Mouse (Mus musculus) mammary gland, adult 2 months (tissue): ENCODE results near the gene Mtrr. TPM values are rescaled to one million over a fixed set of nuclear protein-coding genes. Genes with fewer than 3 reads are reported as not detected.

Experiments
- polyA plus RNA-seq: library from polyadenylated mRNA; depleted of rRNA; stranded (reverse); fragments of >200 nt; gene quantifications from 2 replicates; pipeline ENCODE4 v1.2.3, GENCODE M21; 2012; ENCODE audit warnings: low replicate concordance; rRNA removed

The Mtrr gene
- polyA plus RNA-seq = 8.8 and 9.9 TPM in 2 replicates

GRCm38 (mm10) chr13:68581747-68582516 lies at the start of gene Mtrr, which contains the start of gene Fastkd3:
TSS of gene Mtrr (minus strand) at chr13:68582149.
TSS of gene Fastkd3 (plus strand) at chr13:68582234.

GRCm38 (mm10) chr13:68597199-68597598 lies 15.2 kb upstream of the Mtrr start, which contains the start of gene 1700001L19Rik:
TSS of gene 1700001L19Rik (plus strand) at chr13:68597421.

Other genes starting within 250 kb of the Mtrr start
- 11.1 and 11.6 TPM in 2 replicates for gene Fastkd3, start 85 bp upstream of the Mtrr start, polyA plus RNA-seq
- not detected in 2 replicates for gene 1700001L19Rik, start 15.3 kb upstream of the Mtrr start, polyA plus RNA-seq